Comparison of ENCODE assay signal across 16 mouse cellular contexts in the genomic region with DNA sequence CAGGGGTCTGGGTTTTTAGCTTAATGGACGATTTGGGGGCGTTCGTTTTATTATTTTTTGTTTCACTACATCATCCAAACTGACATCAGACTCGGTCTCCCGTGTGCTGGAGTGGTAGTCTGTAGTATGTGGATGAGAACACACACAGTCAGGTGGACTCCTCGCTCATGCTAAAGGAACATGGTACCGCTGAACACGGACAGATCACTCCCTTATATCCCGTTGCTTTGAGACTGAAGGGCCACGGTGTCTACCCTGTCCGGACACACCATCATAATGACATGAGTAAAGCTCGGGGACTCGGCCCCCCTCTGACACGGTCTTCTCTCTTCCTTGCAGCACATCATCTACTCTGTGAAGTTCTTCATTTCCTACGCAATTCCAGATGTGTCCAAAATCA.
"Had no signal": no experiment of that assay in that cellular context is flagged by ENCODE, and none has a peak within 500 bp of the region (broad histone marks: within the 10 kb centered on the region; RNA-seq: fewer than 3 reads in every experiment).

No protein-coding gene starts in this region.

- DNase-seq: retina, postnatal 1 day; right cerebral cortex, adult 18-20 months; right cerebral cortex, postnatal 14 days; right cerebral cortex, postnatal 25 days; right cerebral cortex, postnatal 4 days; spleen, adult 18-20 months; thymus, adult 18-20 months; thymus, adult 2 months; thymus, postnatal 14 days; thymus, postnatal 25 days; thymus, postnatal 36 days; thymus, postnatal 4 days had no signal

- H3K27me3 ChIP-seq: neural tube, embryonic 13.5 days; neural tube, embryonic 15.5 days; stomach, embryonic 15.5 days had no signal

- H3K4me1 ChIP-seq: neural tube, embryonic 15.5 days; stomach, embryonic 15.5 days had no signal

- H3K27ac ChIP-seq: neural tube, embryonic 13.5 days; neural tube, embryonic 15.5 days; stomach, embryonic 15.5 days; stomach, postnatal 0 days had no signal

- H3K4me2 ChIP-seq: neural tube, embryonic 13.5 days; neural tube, embryonic 15.5 days; stomach, embryonic 15.5 days had no signal

- H3K4me3 ChIP-seq: neural tube, embryonic 13.5 days; neural tube, embryonic 15.5 days; stomach, embryonic 15.5 days had no signal

- H3K9me3 ChIP-seq: neural tube, embryonic 13.5 days; neural tube, embryonic 15.5 days; stomach, embryonic 15.5 days had no signal

- H3K9ac ChIP-seq: neural tube, embryonic 13.5 days; neural tube, embryonic 15.5 days; stomach, embryonic 15.5 days had no signal
